Mouse (Mus musculus): ENCODE results near the gene Usp36. TPM values are rescaled to one million over a fixed set of nuclear protein-coding genes. Genes with fewer than 3 reads are reported as not detected.

Usp36 gene
- polyA plus RNA-seq, 1 experiment = 19.4 TPM

GRCm38 (mm10) chr11:118216468-118216867 lies 73.6 kb downstream of the Usp36 start:
- Histone ChIP-seq H3K4me1 (ENCODE audit: control insufficient read depth, insufficient read depth, low read length) (peaks cover 23% of the 10 kb centered on the region), H3K27ac (ENCODE audit: insufficient read depth, low read length) (peak overlapping the region; percentile 76), H3K4me3 (ENCODE audit: insufficient read depth, low read length) (no peak overlapping the region)
- TF ChIP-seq CTCF (IDR thresholded peaks at IDR 0.05; ENCODE audit: borderline replicate concordance, insufficient read depth, low read length) (no peak), POLR2A (IDR thresholded peaks at IDR 0.05; ENCODE audit: low read depth, low read length) (no peak)

- TF ChIP-seq CTCF (IDR thresholded peaks at IDR 0.05; ENCODE audit: borderline replicate concordance, insufficient read depth, low read length) (no peak), POLR2A (IDR thresholded peaks at IDR 0.05; ENCODE audit: low read depth, low read length) (no peak)
- Histone ChIP-seq H3K4me1 (ENCODE audit: control insufficient read depth, insufficient read depth, low read length) (peaks cover 23% of the 10 kb centered on the region), H3K4me3 (ENCODE audit: insufficient read depth, low read length) (no peak overlapping the region), H3K27ac (ENCODE audit: insufficient read depth, low read length) (peak overlapping the region; percentile 76)
Observed at GRCm38 (mm10) chr11:118215928-118216458, 74.1 kb downstream of the Usp36 start.

- H3K27ac ChIP-seq (ENCODE audit: insufficient read depth, low read length) = no peak overlapping the region
- H3K4me1 ChIP-seq (ENCODE audit: control insufficient read depth, insufficient read depth, low read length) = peaks cover 26% of the 10 kb centered on the region
- H3K4me3 ChIP-seq (ENCODE audit: insufficient read depth, low read length) = no peak overlapping the region
- no peak for TF ChIP-seq CTCF (IDR thresholded peaks at IDR 0.05; ENCODE audit: borderline replicate concordance, insufficient read depth, low read length)
Observed at GRCm38 (mm10) chr11:118212636-118213112, 77.4 kb downstream of the Usp36 start.

GRCm38 (mm10) chr11:118211749-118212635 lies 78.1 kb downstream of the Usp36 start:
- Histone ChIP-seq H3K4me1 (ENCODE audit: control insufficient read depth, insufficient read depth, low read length) (peaks cover 26% of the 10 kb centered on the region), H3K27ac (ENCODE audit: insufficient read depth, low read length) (no peak overlapping the region), H3K4me3 (ENCODE audit: insufficient read depth, low read length) (no peak overlapping the region)
- TF ChIP-seq CTCF (IDR thresholded peaks at IDR 0.05; ENCODE audit: borderline replicate concordance, insufficient read depth, low read length) (no peak), POLR2A (IDR thresholded peaks at IDR 0.05; ENCODE audit: low read depth, low read length) (no peak)

GRCm38 (mm10) chr11:118210962-118211361 lies 79.1 kb downstream of the Usp36 start:
- H3K4me1 ChIP-seq (ENCODE audit: control insufficient read depth, insufficient read depth, low read length) = peaks cover 20% of the 10 kb centered on the region
- no peak overlapping the region for H3K27ac ChIP-seq (ENCODE audit: insufficient read depth, low read length)
- no peak for TF ChIP-seq CTCF (IDR thresholded peaks at IDR 0.05; ENCODE audit: borderline replicate concordance, insufficient read depth, low read length)
- no peak for TF ChIP-seq POLR2A (IDR thresholded peaks at IDR 0.05; ENCODE audit: low read depth, low read length)
- H3K4me3 ChIP-seq (ENCODE audit: insufficient read depth, low read length) = no peak overlapping the region

- Histone ChIP-seq H3K4me3 (ENCODE audit: insufficient read depth, low read length) (no peak overlapping the region), H3K4me1 (ENCODE audit: control insufficient read depth, insufficient read depth, low read length) (peaks cover 13% of the 10 kb centered on the region), H3K27ac (ENCODE audit: insufficient read depth, low read length) (no peak overlapping the region)
- TF ChIP-seq CTCF (IDR thresholded peaks at IDR 0.05; ENCODE audit: borderline replicate concordance, insufficient read depth, low read length) = no peak
Observed at GRCm38 (mm10) chr11:118210116-118210515, 79.9 kb downstream of the Usp36 start.

Other genes starting within 250 kb of the Usp36 start
- gene Dnah17, start 159.6 kb downstream of the Usp36 start, polyA plus RNA-seq (2011; ENCODE audit: insufficient read length, low read depth, missing spikeins) = not detected in 2 replicates
- 11.8 and 12.6 TPM in 2 replicates for gene Cyth1, start 41.7 kb downstream of the Usp36 start, polyA plus RNA-seq (2011; ENCODE audit: insufficient read length, low read depth, missing spikeins)
- 5.2 and 6.1 TPM in 2 replicates for gene Cep295nl, start 52.3 kb upstream of the Usp36 start, polyA plus RNA-seq (2011; ENCODE audit: insufficient read length, low read depth, missing spikeins)
- 967 and 1,083 TPM in 2 replicates for gene Timp2, start 65.5 kb upstream of the Usp36 start, polyA plus RNA-seq (2011; ENCODE audit: insufficient read length, low read depth, missing spikeins)
- gene Lgals3bp, start 111.8 kb upstream of the Usp36 start, polyA plus RNA-seq (2011; ENCODE audit: insufficient read length, low read depth, missing spikeins) = 116 and 144 TPM in 2 replicates
- gene Cant1, start 128.8 kb upstream of the Usp36 start, polyA plus RNA-seq (2011; ENCODE audit: insufficient read length, low read depth, missing spikeins) = 28.2 and 29.9 TPM in 2 replicates
- 20.1 and 23.0 TPM in 2 replicates for gene C1qtnf1, start 138.0 kb upstream of the Usp36 start, polyA plus RNA-seq (2011; ENCODE audit: insufficient read length, low read depth, missing spikeins)
- gene Engase, start 186.6 kb upstream of the Usp36 start, polyA plus RNA-seq (2011; ENCODE audit: insufficient read length, low read depth, missing spikeins) = 2.7 and 3.5 TPM in 2 replicates